Mouse (Mus musculus): ENCODE results near the gene Clec12b. TPM values are rescaled to one million over a fixed set of nuclear protein-coding genes. Genes with fewer than 3 reads are reported as not detected.
A peak's percentile ranks its signal among the peaks of the same experiment; 100 is the strongest.

Gene Clec12b
- total and polyA plus RNA-seq, 3 experiments = not detected

- peak; percentile 44 for TF ChIP-seq ELF1 (IDR thresholded peaks at IDR 0.05; ENCODE audit: low read depth, low read length)
- no peak for TF ChIP-seq MAFK (IDR thresholded peaks at IDR 0.05; ENCODE audit: insufficient replicate concordance, low read length)
- TF ChIP-seq GABPA (IDR thresholded peaks at IDR 0.05; ENCODE audit: insufficient replicate concordance, low read depth, low read length) = no peak
Measured at GRCm38 (mm10) chr6:129434239-129434638, 48.6 kb upstream of the Clec12b start (continued).

GRCm38 (mm10) chr6:129427281-129427680 lies 41.6 kb upstream of the Clec12b start:
- H3K36me3 ChIP-seq (replicated peaks in 1 of 2; ENCODE audit: control insufficient read depth in 1 of 2, insufficient read depth in 1 of 2, low read length in 1 of 2) = no peaks in the 10 kb centered on the region
- TF ChIP-seq JUND (conservative IDR thresholded peaks at IDR 0.05; ENCODE audit: low read depth, low read length) = no peak
- TF ChIP-seq CTCF (conservative IDR thresholded peaks at IDR 0.05 in 1 of 2, IDR thresholded peaks at IDR 0.05 in 1 of 2; ENCODE audit: low read depth in 2 of 2, low read length in 2 of 2) = no peak
- no peak for TF ChIP-seq EP300 (IDR thresholded peaks at IDR 0.05; ENCODE audit: low read length)
- no peak for TF ChIP-seq MAFK (IDR thresholded peaks at IDR 0.05; ENCODE audit: insufficient replicate concordance, low read length)
- TF ChIP-seq NRF1 (IDR thresholded peaks at IDR 0.05; ENCODE audit: low read depth, low read length) = no peak
- TF ChIP-seq RAD21 (IDR thresholded peaks at IDR 0.05; ENCODE audit: low read depth, low read length) = no peak
- no peak for TF ChIP-seq MYC (IDR thresholded peaks at IDR 0.05; ENCODE audit: low read depth, low read length)
- TF ChIP-seq ZMIZ1 (IDR thresholded peaks at IDR 0.05; ENCODE audit: low read depth, low read length) = no peak
- no peak for TF ChIP-seq ELF1 (IDR thresholded peaks at IDR 0.05; ENCODE audit: low read depth, low read length)
- no peak for TF ChIP-seq CHD2 (IDR thresholded peaks at IDR 0.05; ENCODE audit: low read length)
- H3K79me2 ChIP-seq (replicated peaks; ENCODE audit: control insufficient read depth, extremely low read depth, insufficient read depth, poor library complexity, severe bottlenecking) = no peaks in the 10 kb centered on the region
- no peak overlapping the region for H3K4me2 ChIP-seq (ENCODE audit: insufficient read depth, low read depth, poor library complexity, severe bottlenecking)
- H3K4me3 ChIP-seq (replicated peaks in 1 of 3; ENCODE audit: low read depth in 2 of 3, low read length in 2 of 3, poor library complexity in 1 of 3) = no peak overlapping the region
- in situ Hi-C loops (cut with MboI; ENCODE audit: low pct_ligation_motif_present, low pct_unique_long_range_greater_than_20kb, low sequenced_read_pairs) (no loop called here), dilution Hi-C loops (cut with MboI; ENCODE audit: extremely low pct_ligation_motif_present, extremely low pct_unique_long_range_greater_than_20kb, low sequenced_read_pairs) (no loop called here)
- H3K27me3 ChIP-seq (replicated peaks) = no peaks in the 10 kb centered on the region
- peaks cover 0 to 5% of the 10 kb centered on the region in 2 experiments; a peak in 1 of 4 replicates for H3K4me1 ChIP-seq (ENCODE audit: control insufficient read depth in 1 of 2, insufficient read depth in 2 of 2)
- no peak overlapping the region for H3K9ac ChIP-seq (ENCODE audit: insufficient read depth, low read depth)
- no peak for DNase-seq (ENCODE audit: extremely low read depth)
- no peaks in the 10 kb centered on the region for H3K9me3 ChIP-seq (replicated peaks; ENCODE audit: low read length)
- H3K27ac ChIP-seq (ENCODE audit: insufficient read depth, low read depth) = no peak overlapping the region

- Histone ChIP-seq H3K27ac (ENCODE audit: insufficient read depth, low read depth) (no peak overlapping the region), H3K4me2 (ENCODE audit: insufficient read depth, low read depth, poor library complexity, severe bottlenecking) (no peak overlapping the region), H3K4me3 (replicated peaks in 1 of 3; ENCODE audit: low read depth in 2 of 3, low read length in 2 of 3, poor library complexity in 1 of 3) (no peak overlapping the region), H3K4me1 (ENCODE audit: control insufficient read depth in 1 of 2, insufficient read depth in 2 of 2) (peaks cover 0 to 5% of the 10 kb centered on the region in 2 experiments; a peak in 1 of 4 replicates), H3K9ac (ENCODE audit: insufficient read depth, low read depth) (no peak overlapping the region), H3K9me3 (replicated peaks; ENCODE audit: low read length) (no peaks in the 10 kb centered on the region), H3K79me2 (replicated peaks; ENCODE audit: control insufficient read depth, extremely low read depth, insufficient read depth, poor library complexity, severe bottlenecking) (no peaks in the 10 kb centered on the region), H3K27me3 (replicated peaks) (no peaks in the 10 kb centered on the region), H3K36me3 (replicated peaks in 1 of 2; ENCODE audit: control insufficient read depth in 1 of 2, insufficient read depth in 1 of 2, low read length in 1 of 2) (no peaks in the 10 kb centered on the region)
- DNase-seq (ENCODE audit: extremely low read depth) = no peak
- in situ Hi-C loops (cut with MboI; ENCODE audit: low pct_ligation_motif_present, low pct_unique_long_range_greater_than_20kb, low sequenced_read_pairs) (no loop called here), dilution Hi-C loops (cut with MboI; ENCODE audit: extremely low pct_ligation_motif_present, extremely low pct_unique_long_range_greater_than_20kb, low sequenced_read_pairs) (no loop called here)
- no peak for TF ChIP-seq UBTF (IDR thresholded peaks at IDR 0.05; ENCODE audit: low read depth, low read length)
- TF ChIP-seq TBP (conservative IDR thresholded peaks at IDR 0.05; ENCODE audit: low read depth, low read length) = no peak
- no peak for TF ChIP-seq MEF2A (IDR thresholded peaks at IDR 0.05; ENCODE audit: borderline replicate concordance, low read depth, low read length)
- no peak for TF ChIP-seq NRF1 (IDR thresholded peaks at IDR 0.05; ENCODE audit: low read depth, low read length)
- no peak for TF ChIP-seq JUN (IDR thresholded peaks at IDR 0.05; ENCODE audit: insufficient read depth, low read depth, low read length)
Measured at GRCm38 (mm10) chr6:129425812-129426211, 40.1 kb upstream of the Clec12b start.
